Mouse (Mus musculus): Measurements from ENCODE around the gene Rnf157. TPM values are rescaled to one million over a fixed set of nuclear protein-coding genes. Genes with fewer than 3 reads are reported as not detected.

Rnf157 gene
- polyA plus RNA-seq, 1 experiment = 183 TPM

DNA sequence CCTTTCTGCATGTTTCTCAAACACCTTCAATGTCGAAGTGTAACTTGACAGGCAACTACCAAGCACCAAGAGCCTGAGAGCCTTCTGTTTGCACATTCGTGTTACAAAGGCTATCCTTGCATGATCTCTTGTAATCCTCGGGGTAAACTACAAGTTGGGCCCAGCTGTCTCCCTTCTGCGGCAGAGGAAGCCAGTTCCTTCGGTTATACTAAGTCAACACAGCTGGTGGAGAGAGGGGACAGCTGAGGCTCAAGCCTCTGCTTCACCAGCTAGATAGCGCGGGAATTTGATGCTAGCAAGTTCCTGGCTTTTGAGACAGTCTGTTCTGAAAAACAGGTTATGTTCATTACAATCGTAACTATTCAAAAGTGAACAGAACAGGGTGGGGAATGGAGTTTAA lies 100.5 kb downstream of the Rnf157 start:
- TF ChIP-seq CTCF (IDR thresholded peaks at IDR 0.05; ENCODE audit: extremely low read depth, insufficient read depth, low read length) = no peak
- no peak for TF ChIP-seq POLR2A (IDR thresholded peaks at IDR 0.05; ENCODE audit: extremely low read depth, insufficient read depth, low read length)
- no peak overlapping the region for H3K27ac ChIP-seq (ENCODE audit: insufficient read depth, low read length)
- H3K4me3 ChIP-seq (ENCODE audit: insufficient read depth, low read length) = no peak overlapping the region
- peaks cover 2% of the 10 kb centered on the region; the same call in 1 of the 2 replicates for H3K4me1 ChIP-seq (ENCODE audit: control insufficient read depth, insufficient read depth, low read length)

DNA sequence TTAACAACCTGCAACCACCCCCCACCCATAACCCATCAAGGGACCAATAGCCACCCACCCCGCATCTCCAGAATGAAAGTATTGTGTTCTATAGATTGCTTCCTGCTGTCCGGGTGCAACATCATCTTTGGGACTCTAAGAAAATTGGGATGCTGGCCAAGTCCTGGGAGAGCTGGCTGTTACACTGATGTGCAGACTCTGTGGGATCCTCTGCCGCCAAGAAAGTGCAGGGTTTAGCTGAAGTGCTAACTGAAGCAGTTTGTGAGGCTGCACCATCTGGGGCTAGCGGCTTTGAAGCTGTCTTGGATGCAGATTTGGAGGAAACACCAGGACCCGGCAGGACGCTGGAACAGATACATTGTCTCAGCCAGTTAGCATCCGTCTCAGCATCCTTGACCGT lies 101.7 kb downstream of the Rnf157 start:
- Histone ChIP-seq H3K27ac (ENCODE audit: insufficient read depth, low read length) (no peak overlapping the region), H3K4me3 (ENCODE audit: insufficient read depth, low read length) (no peak overlapping the region), H3K4me1 (ENCODE audit: control insufficient read depth, insufficient read depth, low read length) (peaks cover 2% of the 10 kb centered on the region; the same call in 1 of the 2 replicates)
- TF ChIP-seq CTCF (IDR thresholded peaks at IDR 0.05; ENCODE audit: extremely low read depth, insufficient read depth, low read length) (no peak), POLR2A (IDR thresholded peaks at IDR 0.05; ENCODE audit: extremely low read depth, insufficient read depth, low read length) (no peak)

DNA sequence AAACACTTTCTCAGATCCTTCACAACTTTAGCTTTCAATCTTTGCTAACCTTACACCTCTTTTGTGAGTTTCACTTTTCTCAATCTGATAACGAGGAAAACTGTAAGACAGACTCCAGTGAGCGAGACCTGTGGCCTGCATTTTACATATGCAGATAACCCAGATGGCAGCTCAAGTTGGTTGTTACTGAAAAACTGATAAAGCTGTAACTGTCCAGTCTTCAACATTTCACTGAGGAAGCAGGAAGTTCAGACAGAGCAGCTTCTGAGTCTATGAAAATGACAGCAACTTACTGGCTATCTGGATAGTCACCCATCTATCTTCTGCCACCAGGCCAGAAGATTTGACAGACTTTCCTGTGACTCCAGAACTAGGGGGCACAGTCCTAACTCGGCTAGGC lies 103.2 kb downstream of the Rnf157 start:
- H3K4me3 ChIP-seq (ENCODE audit: insufficient read depth, low read length) = no peak overlapping the region
- TF ChIP-seq CTCF (IDR thresholded peaks at IDR 0.05; ENCODE audit: extremely low read depth, insufficient read depth, low read length) (no peak), POLR2A (IDR thresholded peaks at IDR 0.05; ENCODE audit: extremely low read depth, insufficient read depth, low read length) (no peak)
- H3K27ac ChIP-seq (ENCODE audit: insufficient read depth, low read length) = no peak overlapping the region
- peaks cover 2% of the 10 kb centered on the region; the same call in 1 of the 2 replicates for H3K4me1 ChIP-seq (ENCODE audit: control insufficient read depth, insufficient read depth, low read length)

DNA sequence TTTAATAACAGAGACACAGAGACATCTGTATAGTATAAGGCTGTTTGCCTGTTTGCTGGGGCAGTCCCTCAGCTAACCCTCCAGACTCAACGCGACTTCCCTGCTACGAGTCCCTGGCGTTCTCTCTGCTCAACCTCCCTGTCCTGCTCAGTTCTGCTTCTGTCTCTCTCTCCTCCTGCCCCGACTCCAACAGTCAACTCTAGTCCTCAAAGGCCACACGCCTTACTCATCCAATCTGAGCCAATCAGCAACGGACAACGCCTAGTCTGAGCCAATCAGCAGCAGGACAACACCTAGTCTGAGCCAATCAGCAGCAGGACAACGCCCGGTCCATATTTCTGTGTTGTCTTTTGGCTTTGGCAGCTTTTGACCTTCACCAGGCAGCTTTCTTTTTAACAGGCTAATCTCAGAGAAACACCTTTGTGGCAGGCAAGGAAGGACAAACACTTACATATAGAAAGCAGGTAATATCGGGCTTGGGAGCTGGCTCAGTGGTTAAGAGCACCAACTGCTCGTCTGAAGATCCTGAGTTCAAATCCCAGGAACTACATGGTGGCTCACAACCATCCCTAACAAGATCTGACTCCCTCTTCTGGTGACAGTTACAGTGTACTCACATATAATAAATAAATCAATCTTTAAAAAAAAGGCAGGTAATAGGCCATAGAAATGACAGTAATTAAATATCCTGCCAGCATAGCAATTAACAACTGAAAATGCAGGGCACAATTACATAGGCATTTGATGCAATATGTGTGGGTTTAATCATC lies 104.9 kb downstream of the Rnf157 start:
- H3K4me3 ChIP-seq (ENCODE audit: insufficient read depth, low read length) = no peak overlapping the region
- H3K4me1 ChIP-seq (ENCODE audit: control insufficient read depth, insufficient read depth, low read length) = peaks cover 2% of the 10 kb centered on the region; the same call in 1 of the 2 replicates
- TF ChIP-seq POLR2A (IDR thresholded peaks at IDR 0.05; ENCODE audit: extremely low read depth, insufficient read depth, low read length) (no peak), CTCF (IDR thresholded peaks at IDR 0.05; ENCODE audit: extremely low read depth, insufficient read depth, low read length) (no peak)
- H3K27ac ChIP-seq (ENCODE audit: insufficient read depth, low read length) = no peak overlapping the region

DNA sequence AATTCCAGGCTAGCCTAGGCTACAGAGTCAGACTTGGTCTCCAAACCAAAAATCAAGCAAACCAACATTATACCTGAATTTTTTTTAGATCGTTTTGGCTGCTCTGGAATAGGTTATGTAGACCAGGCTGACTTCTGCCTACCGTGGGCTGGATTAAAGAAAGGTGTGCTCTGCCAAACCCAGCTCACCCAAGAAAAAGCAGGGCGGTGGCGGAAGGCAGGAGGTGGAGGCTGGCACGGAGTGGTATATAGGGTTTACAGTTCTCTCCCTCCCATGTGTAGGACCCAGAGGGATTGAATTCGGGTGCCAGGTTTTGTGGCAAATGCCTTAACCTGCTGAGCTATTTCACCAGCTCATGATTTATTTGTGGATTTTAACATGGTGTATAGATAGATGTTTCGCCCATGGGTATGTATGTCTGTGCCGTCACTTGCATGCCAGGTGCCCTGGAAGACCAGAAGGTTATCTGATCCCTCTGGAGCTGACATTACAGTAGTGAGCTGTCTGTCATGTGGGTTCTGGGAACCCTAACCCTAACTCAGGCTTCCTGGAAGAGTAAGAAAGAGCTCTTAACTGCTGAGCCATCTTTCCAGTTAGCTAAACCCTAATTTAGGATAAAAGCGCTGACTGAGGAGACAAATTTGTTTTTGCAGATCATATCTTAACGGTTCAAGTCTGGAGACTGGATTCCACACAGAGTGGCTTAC lies 105.7 kb downstream of the Rnf157 start, which contains the start of gene Exoc7:
Gene Exoc7 (minus strand): TSS at position 215 of the 707 bp plus-strand sequence.
- Histone ChIP-seq H3K4me1 (ENCODE audit: control insufficient read depth, insufficient read depth, low read length) (peaks cover 2% of the 10 kb centered on the region; the same call in 1 of the 2 replicates), H3K27ac (ENCODE audit: insufficient read depth, low read length) (no peak within 1 kb of the TSS), H3K4me3 (ENCODE audit: insufficient read depth, low read length) (peak within 1 kb of the TSS; percentile 95)
- TF ChIP-seq POLR2A (IDR thresholded peaks at IDR 0.05; ENCODE audit: extremely low read depth, insufficient read depth, low read length) (no peak), CTCF (IDR thresholded peaks at IDR 0.05; ENCODE audit: extremely low read depth, insufficient read depth, low read length) (no peak)

DNA sequence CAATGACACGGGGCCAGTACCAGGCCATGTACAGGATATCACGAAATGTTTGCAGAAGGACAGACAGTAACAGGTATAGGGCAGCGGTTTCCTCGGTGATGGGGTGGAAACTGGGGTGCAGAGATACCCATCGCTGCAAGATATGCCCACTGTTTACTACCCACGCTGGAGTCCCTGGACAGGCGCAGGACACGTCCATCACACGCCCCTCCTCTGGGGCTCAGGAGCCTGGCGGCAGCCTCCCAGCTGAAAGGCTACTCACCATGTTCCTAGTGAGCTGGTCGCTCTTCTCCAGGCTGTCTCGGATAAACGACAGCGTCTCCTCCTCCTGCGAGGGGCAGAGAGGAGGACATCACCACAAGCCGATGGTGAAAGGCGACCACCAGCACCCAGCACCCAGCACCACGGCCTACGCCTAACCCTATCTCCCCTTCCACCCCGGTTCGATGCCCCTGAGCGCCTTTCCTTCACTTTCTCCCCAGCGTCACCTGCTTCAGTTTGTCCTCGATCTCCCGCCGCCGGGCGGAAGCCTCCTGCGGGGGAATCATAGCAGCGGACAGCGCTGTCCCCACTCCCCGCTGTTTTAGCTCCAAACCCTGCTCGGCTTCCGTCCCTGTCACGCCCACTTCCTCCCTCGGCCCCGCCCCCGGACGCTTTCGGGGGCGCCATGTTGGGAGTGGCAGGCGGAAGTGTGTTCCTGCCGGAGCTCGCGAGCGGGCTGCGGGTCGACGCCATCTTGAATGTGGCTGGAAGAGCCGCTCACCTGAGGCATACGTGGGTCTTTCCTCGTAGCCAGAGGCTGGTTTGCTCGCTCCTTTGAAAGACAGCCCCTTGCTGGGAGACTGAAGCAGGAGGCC lies 106.5 kb downstream of the Rnf157 start:
- H3K4me1 ChIP-seq (ENCODE audit: control insufficient read depth, insufficient read depth, low read length) = peaks cover 1% of the 10 kb centered on the region; the same call in 1 of the 2 replicates
- peak overlapping the region; percentile 95 for H3K4me3 ChIP-seq (ENCODE audit: insufficient read depth, low read length)
- TF ChIP-seq POLR2A (IDR thresholded peaks at IDR 0.05; ENCODE audit: extremely low read depth, insufficient read depth, low read length) (peak; percentile 67; the same call in 1 of the 2 replicates), CTCF (IDR thresholded peaks at IDR 0.05; ENCODE audit: extremely low read depth, insufficient read depth, low read length) (no peak)
- H3K27ac ChIP-seq (ENCODE audit: insufficient read depth, low read length) = no peak overlapping the region

DNA sequence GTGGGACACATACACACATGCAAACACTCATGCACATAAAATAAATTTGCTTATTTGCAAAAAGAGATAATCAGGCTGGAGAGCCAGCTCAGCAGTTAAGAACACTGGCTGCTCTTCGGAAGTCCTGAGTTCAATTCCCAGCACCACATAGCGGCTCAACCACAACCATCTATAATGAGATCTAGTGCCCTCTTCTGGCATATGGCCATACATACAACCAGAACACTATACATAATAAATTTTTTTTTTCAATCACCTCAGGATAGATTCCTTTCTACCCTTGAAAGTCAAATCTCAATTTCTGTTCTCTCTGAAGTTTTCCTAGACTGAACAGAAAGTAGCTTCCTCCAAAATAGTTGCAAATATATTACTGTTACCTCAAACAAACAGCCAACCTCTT lies 107.4 kb downstream of the Rnf157 start:
- H3K4me1 ChIP-seq (ENCODE audit: control insufficient read depth, insufficient read depth, low read length) = no peaks in the 10 kb centered on the region
- peak overlapping the region; percentile 95; the same call in 1 of the 2 replicates for H3K4me3 ChIP-seq (ENCODE audit: insufficient read depth, low read length)
- no peak overlapping the region for H3K27ac ChIP-seq (ENCODE audit: insufficient read depth, low read length)
- TF ChIP-seq CTCF (IDR thresholded peaks at IDR 0.05; ENCODE audit: extremely low read depth, insufficient read depth, low read length) = no peak
- no peak for TF ChIP-seq POLR2A (IDR thresholded peaks at IDR 0.05; ENCODE audit: extremely low read depth, insufficient read depth, low read length)

DNA sequence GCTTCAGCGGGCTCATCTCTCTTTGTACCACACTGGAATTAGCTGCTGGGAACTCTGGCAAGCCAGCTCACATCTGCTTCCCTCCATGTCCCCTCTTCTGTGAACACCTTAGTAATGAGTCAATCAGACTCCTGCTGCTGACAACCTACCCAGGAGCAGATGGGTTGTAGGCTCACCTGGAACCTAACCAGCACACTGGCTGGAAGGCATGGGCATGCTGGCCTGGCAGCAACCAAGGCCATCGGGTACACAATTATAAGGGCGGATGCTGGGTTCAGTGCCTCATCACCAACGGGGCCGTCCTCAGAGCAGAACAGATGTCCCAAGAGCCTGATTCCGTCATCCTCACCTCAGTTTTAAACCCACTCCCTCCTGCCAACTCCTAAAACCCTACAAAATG lies 114.2 kb downstream of the Rnf157 start:
- H3K27ac ChIP-seq (ENCODE audit: insufficient read depth, low read length) = no peak overlapping the region
- no peak overlapping the region for H3K4me3 ChIP-seq (ENCODE audit: insufficient read depth, low read length)

DNA sequence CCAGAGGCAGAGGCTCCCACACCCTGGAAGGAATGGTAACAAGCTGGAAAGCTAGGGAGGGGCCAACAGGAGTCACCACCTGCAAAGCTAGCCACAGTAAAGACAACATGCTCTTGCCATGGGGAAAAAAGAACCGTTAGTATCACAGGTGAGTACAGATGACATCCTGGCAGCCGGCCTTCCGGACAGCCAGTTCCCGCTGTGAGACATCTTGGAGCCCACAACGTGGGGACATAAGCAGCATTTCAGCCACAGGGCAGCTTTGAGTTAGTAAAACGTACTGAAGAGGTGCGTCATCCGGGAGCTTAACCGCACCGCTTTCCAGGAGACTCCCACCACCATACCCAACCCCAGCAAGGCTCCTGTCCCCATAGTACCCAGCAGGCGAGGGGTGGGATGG lies 114.6 kb downstream of the Rnf157 start:
- H3K27ac ChIP-seq (ENCODE audit: insufficient read depth, low read length) = no peak overlapping the region
- TF ChIP-seq CTCF (IDR thresholded peaks at IDR 0.05; ENCODE audit: extremely low read depth, insufficient read depth, low read length) (no peak), POLR2A (IDR thresholded peaks at IDR 0.05; ENCODE audit: extremely low read depth, insufficient read depth, low read length) (no peak)

More for the DNA sequence above, 114.2 kb downstream of the Rnf157 start:
- H3K4me1 ChIP-seq (ENCODE audit: control insufficient read depth, insufficient read depth, low read length) = no peaks in the 10 kb centered on the region
- TF ChIP-seq POLR2A (IDR thresholded peaks at IDR 0.05; ENCODE audit: extremely low read depth, insufficient read depth, low read length) = no peak
- no peak for TF ChIP-seq CTCF (IDR thresholded peaks at IDR 0.05; ENCODE audit: extremely low read depth, insufficient read depth, low read length)

More for the DNA sequence above, 114.6 kb downstream of the Rnf157 start:
- Histone ChIP-seq H3K4me1 (ENCODE audit: control insufficient read depth, insufficient read depth, low read length) (no peaks in the 10 kb centered on the region), H3K4me3 (ENCODE audit: insufficient read depth, low read length) (no peak overlapping the region)

Measured in cortical plate, adult 2 months (tissue).